Mouse (Mus musculus) liver, embryonic 14.5 days (tissue): ENCODE data around the gene Zfp456.

ENCODE experiments used
- CTCF ChIP-seq: IDR thresholded peaks from 2 replicates; pipeline ENCODE4 v1.5.1; 2016; ENCODE audit warnings: antibody characterized with exemption, low read depth, control low read depth
- EP300 ChIP-seq: IDR thresholded peaks from 2 replicates; pipeline ENCODE4 v1.6.1; 2016; ENCODE audit warnings: antibody characterized with exemption, low read depth

DNA sequence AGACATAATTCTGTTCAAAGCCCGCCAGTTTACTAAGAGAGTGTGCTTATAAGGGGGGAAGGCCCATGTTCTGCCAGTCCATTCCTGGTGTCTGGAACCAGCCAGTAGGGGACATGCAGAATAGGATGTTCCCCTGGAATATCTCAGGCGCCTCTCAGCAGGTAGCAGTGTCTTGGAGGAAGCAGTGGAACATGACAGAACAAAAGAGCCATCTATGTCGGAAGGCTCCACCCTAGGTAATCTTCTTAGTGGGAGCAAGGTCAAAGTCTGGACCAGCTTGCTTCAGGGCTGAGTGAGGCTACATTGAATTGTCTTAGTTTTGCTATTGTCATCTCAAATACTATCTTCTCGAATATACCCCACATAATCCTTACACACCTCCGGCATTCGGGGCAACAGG, 40.1 kb upstream of the Zfp456 start:
- no peak for TF ChIP-seq CTCF
- no peak for TF ChIP-seq EP300
